30 mouse cellular contexts compared by ENCODE assay signal in the genomic region with DNA sequence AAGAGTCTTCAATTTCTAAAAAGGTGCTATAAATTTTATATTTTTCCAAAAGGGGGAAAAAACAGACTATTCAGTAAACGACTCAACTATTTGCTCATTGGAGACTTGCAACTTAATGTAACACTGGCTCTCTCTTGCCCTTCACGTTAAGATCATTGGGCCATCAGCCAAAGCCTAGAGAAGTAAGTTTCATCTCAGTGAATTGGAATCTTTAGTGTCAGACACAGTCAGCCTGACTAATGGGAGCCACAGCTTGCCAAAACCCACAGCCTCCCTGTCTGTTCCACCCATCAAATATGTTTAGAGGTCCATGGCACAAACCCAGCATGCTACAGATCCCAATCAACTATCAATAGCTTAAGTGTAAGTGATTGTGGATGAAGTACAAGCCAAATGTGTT.
DNase-seq lines count a peak whose midpoint lies in the region; ATAC-seq and TF ChIP-seq lines count a peak whose summit lies in the region.
"Had no signal": no experiment of that assay in that cellular context is flagged by ENCODE, and none has a peak within 500 bp of the region (broad histone marks: within the 10 kb centered on the region; RNA-seq: fewer than 3 reads in every experiment).

No protein-coding gene starts in this region.

- peaks cover 12% of the 10 kb centered on the region for H3K4me1 ChIP-seq in limb, embryonic 13.5 days
- peaks cover 17% of the 10 kb centered on the region; the same call in 1 of the 2 replicates for H3K4me1 ChIP-seq in limb, embryonic 10.5 days
- peaks cover 2% of the 10 kb centered on the region for H3K4me1 ChIP-seq in embryonic fibroblast, embryonic 13.5 days (ENCODE audit: control insufficient read depth, insufficient read depth, low read length)
- H3K4me1 ChIP-seq: hindbrain, embryonic 10.5 days; hindbrain, embryonic 15.5 days; lung, embryonic 15.5 days; neural tube, embryonic 12.5 days had no signal

- no peak overlapping the region for H3K27ac ChIP-seq in limb, embryonic 13.5 days
- no peak overlapping the region for H3K27ac ChIP-seq in limb, embryonic 10.5 days
- peak overlapping the region; percentile 99 for H3K27ac ChIP-seq in embryonic fibroblast, embryonic 13.5 days (ENCODE audit: insufficient read depth, low read length)
- H3K27ac ChIP-seq: forebrain, embryonic 15.5 days; gastrocnemius, adult 2 months; heart, adult 2 months; heart, embryonic 13.5 days; hindbrain, embryonic 10.5 days; hindbrain, embryonic 15.5 days; kidney, postnatal 0 days; left cerebral cortex, adult 2 months; lung, embryonic 15.5 days; neural tube, embryonic 12.5 days; stomach, postnatal 0 days had no signal

- no peaks in the 10 kb centered on the region for H3K36me3 ChIP-seq in limb, embryonic 13.5 days
- H3K36me3 ChIP-seq in limb, embryonic 10.5 days = no peaks in the 10 kb centered on the region
- H3K36me3 ChIP-seq: forebrain, embryonic 15.5 days; G1E; heart, embryonic 13.5 days; hindbrain, embryonic 10.5 days; hindbrain, embryonic 15.5 days; lung, embryonic 15.5 days; neural tube, embryonic 12.5 days had no signal

- no peak overlapping the region for H3K4me3 ChIP-seq in limb, embryonic 13.5 days
- no peak overlapping the region for H3K4me3 ChIP-seq in limb, embryonic 10.5 days
- no peak overlapping the region for H3K4me3 ChIP-seq in embryonic fibroblast, embryonic 13.5 days (ENCODE audit: insufficient read depth, low read length)
- H3K4me3 ChIP-seq: erythroblast, embryonic 14.5 days; forebrain, embryonic 15.5 days; gastrocnemius, adult 2 months; heart, adult 2 months; heart, embryonic 13.5 days; hindbrain, embryonic 10.5 days; hindbrain, embryonic 15.5 days; left cerebral cortex, adult 2 months; lung, embryonic 15.5 days; neural tube, embryonic 12.5 days had no signal

- H3K9ac ChIP-seq in limb, embryonic 13.5 days = no peak overlapping the region
- H3K9ac ChIP-seq: forebrain, embryonic 15.5 days; heart, embryonic 13.5 days; hindbrain, embryonic 15.5 days; lung, embryonic 15.5 days; neural tube, embryonic 12.5 days had no signal

- no peaks in the 10 kb centered on the region for H3K9me3 ChIP-seq in limb, embryonic 13.5 days
- H3K9me3 ChIP-seq in limb, embryonic 10.5 days (replicated peaks) = no peaks in the 10 kb centered on the region
- H3K9me3 ChIP-seq: forebrain, embryonic 15.5 days; G1E; heart, embryonic 13.5 days; hindbrain, embryonic 10.5 days; hindbrain, embryonic 15.5 days; lung, embryonic 15.5 days; neural tube, embryonic 12.5 days had no signal

- ATAC-seq in limb, embryonic 13.5 days (ENCODE audit: low FRiP score, low read depth) = peak; percentile 21; the same call in 1 of the 2 replicates
- ATAC-seq: activated CD4-positive, CD25-positive, alpha-beta regulatory T cell, adult 4 months; forebrain, embryonic 15.5 days; midbrain, embryonic 16.5 days had no signal

- WGBS in limb, embryonic 13.5 days = 35% methylated on average over 2 of the region's 2 CpGs
- WGBS in limb, embryonic 10.5 days = 83% methylated on average over 2 of the region's 2 CpGs

- H3K4me2 ChIP-seq in limb, embryonic 13.5 days (replicated peaks) = no peak overlapping the region
- H3K4me2 ChIP-seq: forebrain, embryonic 15.5 days; heart, embryonic 13.5 days; hindbrain, embryonic 15.5 days; lung, embryonic 15.5 days; midbrain, embryonic 11.5 days; neural tube, embryonic 12.5 days had no signal

- 0 out of 2 replicates have a peak, but pooled peaks have one; percentile 13 for TF ChIP-seq POLR2A in embryonic fibroblast, embryonic 13.5 days (IDR thresholded peaks at IDR 0.05; ENCODE audit: low read depth, low read length)

- TF ChIP-seq CTCF in embryonic fibroblast, embryonic 13.5 days (IDR thresholded peaks at IDR 0.05; ENCODE audit: borderline replicate concordance, insufficient read depth, low read length) = no peak

- DNase-seq in limb, embryonic 10.5 days (ENCODE audit: low spot score) = no peak
- DNase-seq in NIH3T3 (ENCODE audit: low read depth) = peak; percentile 84
- DNase-seq in lung, postnatal 36 days = no peak
- DNase-seq in retina, embryonic 14.5 days (ENCODE audit: low spot score) = no peak
- DNase-seq in layer of hippocampus, adult 9-10 months (ENCODE audit: low spot score) = no peak
- DNase-seq: adrenal gland, adult 2 months; cerebellum, adult 2 months; cerebellum, postnatal 14 days; gastrocnemius, adult 2 months; heart, adult 2 months; kidney, adult 8-10 months; right cerebral cortex, postnatal 4 days; thymus, adult 18-20 months; thymus, postnatal 25 days had no signal

- H3K27me3 ChIP-seq in limb, embryonic 13.5 days = peaks cover 12% of the 10 kb centered on the region; the same call in 1 of the 2 replicates
- H3K27me3 ChIP-seq in limb, embryonic 10.5 days (ENCODE audit: low read depth, poor library complexity, severe bottlenecking) = peaks cover 73% of the 10 kb centered on the region
- H3K27me3 ChIP-seq: forebrain, embryonic 15.5 days; heart, embryonic 13.5 days; lung, embryonic 15.5 days; neural tube, embryonic 12.5 days had no signal
